Mouse (Mus musculus): ENCODE measurements around the gene 4921504E06Rik. TPM values are rescaled to one million over a fixed set of nuclear protein-coding genes. Genes with fewer than 3 reads are reported as not detected.

4921504E06Rik gene
- polyA plus RNA-seq, 1 experiment, result 0.12 TPM

DNA sequence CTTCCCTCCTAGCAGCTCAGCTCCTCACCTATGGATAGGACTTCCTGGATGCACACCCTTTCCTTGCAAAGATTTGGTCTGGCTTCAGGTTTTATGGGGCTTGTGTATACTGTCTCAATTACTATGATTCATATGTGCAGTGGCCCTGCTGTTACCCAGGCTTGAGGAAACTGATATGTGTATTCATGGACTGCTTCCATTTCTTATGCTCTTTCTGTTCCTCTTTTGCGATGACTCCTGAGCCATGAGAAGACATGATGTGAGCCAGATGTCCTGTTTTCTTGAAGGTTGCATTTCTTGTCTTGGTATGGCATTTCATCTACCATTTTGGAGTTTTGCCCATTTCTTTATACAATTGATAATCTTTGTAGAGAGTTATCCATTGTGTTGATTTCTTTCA is 48.0 kb downstream of the 4921504E06Rik start:
- TF ChIP-seq POLR2A (IDR thresholded peaks at IDR 0.05; ENCODE audit: borderline replicate concordance, extremely low read depth, insufficient read depth, insufficient read length, poor library complexity, severe bottlenecking) (no peak), CTCF (IDR thresholded peaks at IDR 0.05; ENCODE audit: borderline replicate concordance, extremely low read depth, insufficient read depth, insufficient read length) (no peak)

DNA sequence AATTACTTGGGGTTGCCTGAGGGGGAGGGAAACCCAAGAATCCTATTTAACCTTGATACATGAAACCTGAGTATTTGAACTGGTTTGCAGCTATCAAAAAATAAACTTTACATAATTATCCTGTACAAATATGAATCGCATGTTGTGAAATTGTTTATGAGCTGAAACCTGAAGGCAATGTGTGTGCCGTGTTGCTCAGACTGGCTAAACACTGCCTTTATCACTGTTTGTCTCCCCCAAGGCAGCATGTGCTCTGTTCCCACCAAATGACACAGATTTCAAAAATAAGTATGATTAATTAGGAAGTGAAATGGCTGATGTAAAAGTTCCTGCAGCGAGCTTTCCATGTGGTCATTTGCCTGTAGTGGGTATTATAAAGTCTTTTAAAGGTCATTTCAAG is 63.5 kb downstream of the 4921504E06Rik start:
- TF ChIP-seq POLR2A (IDR thresholded peaks at IDR 0.05; ENCODE audit: borderline replicate concordance, extremely low read depth, insufficient read depth, insufficient read length, poor library complexity, severe bottlenecking) (no peak), CTCF (IDR thresholded peaks at IDR 0.05; ENCODE audit: borderline replicate concordance, extremely low read depth, insufficient read depth, insufficient read length) (no peak)

More for the DNA sequence above, 48.0 kb downstream of the 4921504E06Rik start:
- no peak for DNase-seq (ENCODE audit: low read depth)

DNA sequence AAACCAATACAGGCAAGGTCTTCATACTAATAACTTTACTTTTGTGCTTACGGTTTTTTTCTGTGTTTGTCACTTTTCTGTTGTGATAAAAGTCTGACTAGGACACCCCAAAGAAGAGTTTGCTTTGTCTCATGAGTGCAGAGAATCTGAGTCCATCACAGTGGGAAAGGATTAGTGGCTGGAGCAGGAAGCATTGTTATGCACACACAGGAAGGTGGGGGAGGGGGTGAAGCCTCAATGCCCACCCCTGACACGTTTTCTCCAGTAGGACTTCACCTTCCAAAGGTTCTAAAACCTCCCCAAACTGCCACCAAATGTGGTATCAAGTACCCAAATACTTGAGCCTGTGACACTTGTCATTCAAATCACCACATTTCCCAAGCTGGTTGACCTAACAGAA is 91.8 kb downstream of the 4921504E06Rik start:
- no peak for DNase-seq (ENCODE audit: low read depth)
- TF ChIP-seq POLR2A (IDR thresholded peaks at IDR 0.05; ENCODE audit: borderline replicate concordance, extremely low read depth, insufficient read depth, insufficient read length, poor library complexity, severe bottlenecking), result no peak
- TF ChIP-seq CTCF (IDR thresholded peaks at IDR 0.05; ENCODE audit: borderline replicate concordance, extremely low read depth, insufficient read depth, insufficient read length), result no peak

More for the DNA sequence above, 63.5 kb downstream of the 4921504E06Rik start:
- DNase-seq (ENCODE audit: low read depth), result no peak

DNA sequence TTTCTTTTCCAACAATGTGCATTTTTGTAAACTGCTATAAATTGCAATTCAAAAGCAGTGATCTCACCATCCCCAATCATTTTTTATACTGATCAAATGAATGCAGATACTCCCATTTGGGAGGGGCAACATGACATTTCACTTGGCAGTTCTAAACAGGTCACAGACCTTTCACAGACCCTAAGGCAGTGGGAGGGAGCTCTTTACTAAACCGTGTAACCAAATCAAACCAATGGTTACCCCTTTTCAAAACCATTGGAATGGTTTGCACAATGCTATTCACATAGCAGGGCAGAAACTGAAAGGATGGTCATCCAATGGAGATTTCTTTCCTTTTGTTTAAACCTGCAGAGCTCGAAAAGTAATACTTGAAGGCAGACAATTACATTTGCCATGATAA is 94.9 kb downstream of the 4921504E06Rik start:
- TF ChIP-seq POLR2A (IDR thresholded peaks at IDR 0.05; ENCODE audit: borderline replicate concordance, extremely low read depth, insufficient read depth, insufficient read length, poor library complexity, severe bottlenecking) (no peak), CTCF (IDR thresholded peaks at IDR 0.05; ENCODE audit: borderline replicate concordance, extremely low read depth, insufficient read depth, insufficient read length) (no peak)
- no peak for DNase-seq (ENCODE audit: low read depth)

DNA sequence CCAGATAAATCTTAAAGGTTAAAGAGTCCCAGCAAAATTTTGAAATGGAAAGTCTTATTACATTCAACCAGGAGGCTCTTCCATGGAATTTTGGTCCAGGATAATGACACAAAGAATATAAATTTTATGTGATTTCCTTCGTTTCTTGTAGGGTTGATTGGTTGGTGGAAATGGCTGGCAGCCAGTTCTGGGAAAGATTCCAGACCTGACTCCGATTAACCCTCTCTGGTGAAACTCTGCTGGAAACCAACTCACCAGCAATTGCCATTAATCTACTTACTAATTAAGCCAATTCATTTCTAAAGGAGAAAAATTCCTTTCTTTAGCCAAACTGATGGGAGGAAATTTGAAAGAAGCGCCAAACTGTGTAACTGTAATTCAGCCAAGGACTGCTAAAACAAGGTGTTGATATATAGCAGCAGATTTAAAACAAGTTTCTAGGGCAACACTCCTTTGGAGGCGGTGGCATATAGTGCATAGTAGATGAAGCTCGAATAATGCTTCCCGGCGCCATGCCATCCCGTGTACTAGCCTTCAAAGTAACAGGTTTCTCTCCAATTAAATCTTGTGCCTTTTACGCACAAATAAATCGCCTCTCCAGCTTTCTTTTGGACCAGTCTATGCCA is 97.7 kb downstream of the 4921504E06Rik start:
- peak; percentile 95 for DNase-seq (ENCODE audit: low read depth)
- TF ChIP-seq CTCF (IDR thresholded peaks at IDR 0.05; ENCODE audit: borderline replicate concordance, extremely low read depth, insufficient read depth, insufficient read length) (no peak), POLR2A (IDR thresholded peaks at IDR 0.05; ENCODE audit: borderline replicate concordance, extremely low read depth, insufficient read depth, insufficient read length, poor library complexity, severe bottlenecking) (no peak)

DNA sequence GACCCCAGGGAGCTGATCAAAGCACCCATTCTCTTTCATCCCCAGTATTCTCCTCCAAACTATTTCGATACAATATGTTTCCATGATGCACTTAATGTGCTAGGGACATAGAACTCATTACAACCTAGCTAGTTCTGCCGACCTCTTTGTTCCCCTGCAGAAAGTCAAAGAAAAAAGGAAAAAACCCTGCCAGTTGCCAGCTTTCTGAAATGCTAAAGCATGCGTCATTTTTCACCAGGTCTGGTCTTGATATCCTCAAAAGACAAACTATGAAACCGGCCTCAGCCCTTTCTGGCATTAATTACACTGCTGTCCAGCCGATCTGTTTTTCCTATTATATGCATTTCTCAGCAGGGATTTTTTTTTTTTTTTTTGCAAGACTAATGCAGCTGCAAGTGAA is 98.5 kb downstream of the 4921504E06Rik start:
- DNase-seq (ENCODE audit: low read depth), result peak; percentile 52
- TF ChIP-seq CTCF (IDR thresholded peaks at IDR 0.05; ENCODE audit: borderline replicate concordance, extremely low read depth, insufficient read depth, insufficient read length) (no peak), POLR2A (IDR thresholded peaks at IDR 0.05; ENCODE audit: borderline replicate concordance, extremely low read depth, insufficient read depth, insufficient read length, poor library complexity, severe bottlenecking) (no peak)

DNA sequence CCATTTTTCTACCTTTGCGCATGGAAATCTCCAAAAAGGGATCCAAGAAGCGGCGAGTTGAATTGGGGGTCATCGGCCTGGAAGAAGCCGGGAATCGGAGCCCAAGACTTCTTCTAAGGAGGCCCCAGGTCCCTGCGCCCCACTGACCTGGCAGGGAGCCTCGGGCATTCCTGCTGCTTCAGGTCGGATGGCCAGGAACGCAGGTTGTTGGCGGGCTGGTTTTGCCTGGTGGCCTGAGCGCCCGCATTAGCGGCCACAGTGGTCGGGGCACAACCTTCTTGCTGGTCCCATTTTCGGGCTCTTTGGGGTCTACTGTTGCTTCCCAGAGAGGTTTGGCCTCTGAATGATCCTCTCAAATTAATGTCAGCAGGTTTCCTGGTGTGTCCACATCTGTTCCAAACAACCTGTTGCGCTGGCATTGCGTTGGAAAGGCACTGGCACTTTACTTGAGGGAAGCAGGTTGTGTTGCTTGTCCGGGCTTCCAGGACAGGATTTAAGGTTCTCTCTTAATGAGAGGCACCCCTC is 101.1 kb downstream of the 4921504E06Rik start:
- DNase-seq (ENCODE audit: low read depth), result no peak

DNA sequence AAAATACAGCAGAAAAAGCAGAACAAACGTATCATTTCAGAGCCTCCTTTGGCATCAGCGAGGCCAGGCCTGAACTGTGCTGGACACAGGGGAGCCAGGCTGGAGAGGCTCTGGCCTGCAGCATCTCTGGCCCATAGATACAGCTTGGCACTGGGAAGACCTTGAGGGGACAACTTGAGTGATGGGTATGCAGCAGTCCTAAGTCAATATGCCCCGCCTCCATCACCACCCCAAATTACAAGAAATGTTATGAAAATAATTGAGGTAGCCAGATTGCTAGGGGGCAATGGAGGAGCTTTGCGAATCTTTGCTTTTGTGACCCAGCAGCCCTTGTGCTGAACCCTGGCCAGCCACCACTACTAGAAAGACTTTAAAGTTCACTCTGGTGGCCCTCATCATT is 104.4 kb downstream of the 4921504E06Rik start:
- no peak for TF ChIP-seq POLR2A (IDR thresholded peaks at IDR 0.05; ENCODE audit: borderline replicate concordance, extremely low read depth, insufficient read depth, insufficient read length, poor library complexity, severe bottlenecking)
- TF ChIP-seq CTCF (IDR thresholded peaks at IDR 0.05; ENCODE audit: borderline replicate concordance, extremely low read depth, insufficient read depth, insufficient read length), result no peak
- no peak for DNase-seq (ENCODE audit: low read depth)

More for the DNA sequence above, 101.1 kb downstream of the 4921504E06Rik start:
- TF ChIP-seq POLR2A (IDR thresholded peaks at IDR 0.05; ENCODE audit: borderline replicate concordance, extremely low read depth, insufficient read depth, insufficient read length, poor library complexity, severe bottlenecking) (no peak), CTCF (IDR thresholded peaks at IDR 0.05; ENCODE audit: borderline replicate concordance, extremely low read depth, insufficient read depth, insufficient read length) (no peak)

DNA sequence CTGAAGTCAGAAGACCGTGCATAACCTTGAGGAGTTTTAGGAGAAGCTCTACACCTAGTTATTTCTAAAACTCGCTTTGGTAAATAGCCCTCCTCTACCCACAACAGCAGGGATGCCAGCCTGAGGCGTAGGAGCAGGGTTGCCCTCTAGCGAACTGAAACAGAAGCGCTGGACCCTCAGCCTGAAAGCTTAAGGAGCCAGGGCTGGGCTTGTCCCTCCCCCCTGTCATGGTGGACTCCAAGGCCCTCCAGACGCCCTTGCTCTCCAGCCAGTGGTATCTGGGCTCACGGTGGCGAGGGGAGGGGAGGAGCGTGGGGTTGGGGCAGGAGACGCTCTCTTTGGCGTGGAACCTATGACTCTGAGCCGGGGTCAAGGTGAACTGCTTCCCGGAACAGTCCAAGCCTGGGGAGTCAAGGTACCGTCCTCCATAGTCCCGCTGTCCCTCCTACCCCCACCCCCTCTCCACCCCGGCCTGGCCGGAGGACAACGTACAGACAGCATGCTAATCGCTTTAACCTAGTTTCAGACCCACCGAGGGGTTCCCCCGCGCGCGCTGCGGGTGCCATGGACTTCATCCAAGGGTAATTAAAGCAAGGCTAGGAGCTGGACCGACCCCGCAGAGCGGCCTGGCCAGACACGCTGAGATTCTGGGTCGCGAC is 105.5 kb downstream of the 4921504E06Rik start:
- peak; percentile 71 for DNase-seq (ENCODE audit: low read depth)

DNA sequence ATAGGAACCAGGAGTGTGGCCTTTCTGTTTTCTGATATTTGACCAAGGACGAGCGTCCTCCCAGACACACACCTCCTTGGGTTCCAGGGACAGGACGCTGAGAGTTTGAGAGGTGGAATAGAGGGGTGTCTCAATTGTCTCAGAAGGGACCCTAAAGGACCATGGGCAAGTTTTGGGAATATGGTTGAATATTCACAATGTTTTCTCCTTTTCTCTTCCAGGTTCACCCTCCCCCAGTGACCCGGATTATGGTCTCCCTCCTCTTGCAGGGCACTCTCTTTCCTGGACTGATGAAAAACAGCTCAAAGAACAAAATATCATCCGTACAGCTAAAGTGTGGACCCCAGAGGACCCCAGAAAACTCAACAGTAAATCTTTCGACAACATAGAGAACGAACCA is 107.0 kb downstream of the 4921504E06Rik start:
- TF ChIP-seq POLR2A (IDR thresholded peaks at IDR 0.05; ENCODE audit: borderline replicate concordance, extremely low read depth, insufficient read depth, insufficient read length, poor library complexity, severe bottlenecking) (no peak), CTCF (IDR thresholded peaks at IDR 0.05; ENCODE audit: borderline replicate concordance, extremely low read depth, insufficient read depth, insufficient read length) (no peak)
- no peak for DNase-seq (ENCODE audit: low read depth)

More for the DNA sequence above, 105.5 kb downstream of the 4921504E06Rik start:
- no peak for TF ChIP-seq POLR2A (IDR thresholded peaks at IDR 0.05; ENCODE audit: borderline replicate concordance, extremely low read depth, insufficient read depth, insufficient read length, poor library complexity, severe bottlenecking)
- TF ChIP-seq CTCF (IDR thresholded peaks at IDR 0.05; ENCODE audit: borderline replicate concordance, extremely low read depth, insufficient read depth, insufficient read length), result peak; percentile 70

DNA sequence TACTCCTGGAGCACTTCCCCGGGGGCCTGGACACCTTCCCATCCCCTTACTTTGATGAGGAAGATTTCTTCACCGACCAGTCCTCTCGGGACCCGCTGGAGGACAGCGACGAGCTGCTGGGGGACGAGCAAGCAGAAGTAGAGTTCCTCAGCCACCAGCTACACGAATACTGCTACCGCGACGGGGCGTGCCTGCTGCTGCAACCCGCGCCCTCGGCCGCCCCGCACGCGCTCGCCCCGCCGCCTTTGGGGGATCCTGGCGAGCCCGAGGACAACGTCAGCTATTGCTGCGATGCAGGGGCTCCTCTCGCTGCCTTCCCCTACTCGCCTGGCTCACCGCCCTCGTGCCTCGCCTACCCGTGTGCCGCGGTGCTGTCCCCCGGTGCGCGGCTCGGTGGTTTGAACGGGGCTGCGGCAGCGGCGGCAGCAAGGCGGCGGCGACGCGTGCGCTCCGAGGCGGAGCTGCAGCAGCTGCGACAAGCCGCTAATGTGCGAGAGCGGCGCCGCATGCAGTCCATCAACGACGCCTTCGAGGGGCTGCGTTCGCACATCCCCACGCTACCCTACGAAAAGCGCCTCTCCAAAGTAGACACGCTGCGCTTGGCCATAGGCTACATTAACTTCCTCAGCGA is 107.7 kb downstream of the 4921504E06Rik start:
- TF ChIP-seq POLR2A (IDR thresholded peaks at IDR 0.05; ENCODE audit: borderline replicate concordance, extremely low read depth, insufficient read depth, insufficient read length, poor library complexity, severe bottlenecking) (no peak), CTCF (IDR thresholded peaks at IDR 0.05; ENCODE audit: borderline replicate concordance, extremely low read depth, insufficient read depth, insufficient read length) (no peak)
- peak; percentile 75 for DNase-seq (ENCODE audit: low read depth)
